Mouse (Mus musculus) ES-E14 (cell line): Measurements from ENCODE around the gene Itpr1. TPM values are rescaled to one million over a fixed set of nuclear protein-coding genes. Genes with fewer than 3 reads are reported as not detected.

ENCODE experiments used
- DNase-seq: peaks from one replicate; pipeline ENCODE4 v3.0.0-alpha.2; 2013; ENCODE audit warnings: low read depth, low spot score
- H3K27ac ChIP-seq: 2 replicates; pipeline ENCODE4 v1.5.1; 2012; ENCODE audit warnings: low read depth, mild to moderate bottlenecking, low read length, moderate library complexity, mixed read lengths; ENCODE audit not compliant: poor library complexity, insufficient read depth, severe bottlenecking
- H3K36me3 ChIP-seq: 2 replicates; pipeline ENCODE4 v1.6.1; 2012; ENCODE audit warnings: mild to moderate bottlenecking, low read length, moderate library complexity, mixed read lengths; ENCODE audit not compliant: control insufficient read depth, poor library complexity, insufficient read depth, severe bottlenecking
- H3K4me1 ChIP-seq, 2 experiments: fragments of 150-350 bp in 1 of 2; sonication (generic) in 1 of 2; 2 replicates each; pipeline ENCODE4 v1.6.1; 2012; ENCODE audit warnings: low read length in 2 of 2, mild to moderate bottlenecking in 1 of 2, mixed read lengths in 1 of 2; ENCODE audit not compliant: control insufficient read depth in 2 of 2, insufficient read depth in 2 of 2, poor library complexity in 1 of 2
- H3K4me3 ChIP-seq, 2 experiments: fragments of 150-350 bp in 1 of 2; sonication (generic) in 1 of 2; 2 replicates each; pipeline ENCODE4 v1.5.1; 2012; ENCODE audit warnings: low read length in 2 of 2, low read depth in 1 of 2, mild to moderate bottlenecking in 1 of 2, mixed read lengths in 1 of 2; ENCODE audit not compliant: insufficient read depth in 1 of 2, poor library complexity in 1 of 2, severe bottlenecking in 1 of 2
- H3K9ac ChIP-seq: 2 replicates; pipeline ENCODE4 v1.6.1; 2012; ENCODE audit warnings: low read depth, mild to moderate bottlenecking, low read length, mixed read lengths; ENCODE audit not compliant: poor library complexity, insufficient read depth, severe bottlenecking
- H3K9me3 ChIP-seq: fragments of 150-350 bp; sonication (generic); 2 replicates; pipeline ENCODE4 v1.6.1; 2012; ENCODE audit warnings: low read depth, mild to moderate bottlenecking, low read length; ENCODE audit not compliant: control insufficient read depth, insufficient read depth
- CHD2 ChIP-seq: IDR thresholded peaks from 2 replicates; pipeline ENCODE4 v1.6.1; 2014; ENCODE audit warnings: mild to moderate bottlenecking, low read depth, low read length, inconsistent platforms
- HCFC1 ChIP-seq: IDR thresholded peaks from 2 replicates; pipeline ENCODE4 v1.6.1; 2012; ENCODE audit warnings: low read length, inconsistent platforms, borderline replicate concordance; ENCODE audit not compliant: insufficient read depth
- MAFK ChIP-seq: IDR thresholded peaks from 2 replicates; pipeline ENCODE4 v1.6.1; 2014; ENCODE audit warnings: mild to moderate bottlenecking, low read depth, low read length, inconsistent platforms; ENCODE audit not compliant: insufficient read depth
- ZC3H11A ChIP-seq: IDR thresholded peaks from 2 replicates; pipeline ENCODE4 v1.6.1; 2012; ENCODE audit warnings: low read depth, mild to moderate bottlenecking, inconsistent platforms, low read length, borderline replicate concordance
- ZNF384 ChIP-seq: IDR thresholded peaks from 2 replicates; pipeline ENCODE4 v1.6.1; 2012; ENCODE audit warnings: low read depth, low read length, inconsistent platforms
- in situ Hi-C, 2 experiments: fragments of 600-800 bp; cut with MboI; formaldehyde crosslinking; loops; one replicate each; pipeline ENCODE4 v1.15.1; 2025; ENCODE audit warnings: low sequenced_read_pairs in 2 of 2, inconsistent platforms in 1 of 2; ENCODE audit not compliant: unreplicated experiment in 2 of 2
- total RNA-seq: library from RNA; depleted of rRNA; stranded (reverse); fragments of 300-350 nt; gene quantifications from 2 replicates; pipeline ENCODE4 v1.2.3, GENCODE M21; 2012

Itpr1 gene
- total RNA-seq, 1 experiment = 52.8 TPM

- no peak overlapping the region for H3K27ac ChIP-seq
- in situ Hi-C loops = no loop called here
- H3K9ac ChIP-seq = no peak overlapping the region
- TF ChIP-seq CHD2 (no peak), ZC3H11A (no peak), HCFC1 (no peak), MAFK (no peak), ZNF384 (no peak)
- H3K36me3 ChIP-seq = no peaks in the 10 kb centered on the region
- H3K4me3 ChIP-seq = no peak overlapping the region
- no peaks in the 10 kb centered on the region for H3K9me3 ChIP-seq
- DNase-seq = no peak
- peaks cover 0 to 8% of the 10 kb centered on the region in 2 experiments; a peak in 1 of 4 replicates for H3K4me1 ChIP-seq
Observed at GRCm38 (mm10) chr6:108277622-108278396, 64.9 kb downstream of the Itpr1 start.

DNA sequence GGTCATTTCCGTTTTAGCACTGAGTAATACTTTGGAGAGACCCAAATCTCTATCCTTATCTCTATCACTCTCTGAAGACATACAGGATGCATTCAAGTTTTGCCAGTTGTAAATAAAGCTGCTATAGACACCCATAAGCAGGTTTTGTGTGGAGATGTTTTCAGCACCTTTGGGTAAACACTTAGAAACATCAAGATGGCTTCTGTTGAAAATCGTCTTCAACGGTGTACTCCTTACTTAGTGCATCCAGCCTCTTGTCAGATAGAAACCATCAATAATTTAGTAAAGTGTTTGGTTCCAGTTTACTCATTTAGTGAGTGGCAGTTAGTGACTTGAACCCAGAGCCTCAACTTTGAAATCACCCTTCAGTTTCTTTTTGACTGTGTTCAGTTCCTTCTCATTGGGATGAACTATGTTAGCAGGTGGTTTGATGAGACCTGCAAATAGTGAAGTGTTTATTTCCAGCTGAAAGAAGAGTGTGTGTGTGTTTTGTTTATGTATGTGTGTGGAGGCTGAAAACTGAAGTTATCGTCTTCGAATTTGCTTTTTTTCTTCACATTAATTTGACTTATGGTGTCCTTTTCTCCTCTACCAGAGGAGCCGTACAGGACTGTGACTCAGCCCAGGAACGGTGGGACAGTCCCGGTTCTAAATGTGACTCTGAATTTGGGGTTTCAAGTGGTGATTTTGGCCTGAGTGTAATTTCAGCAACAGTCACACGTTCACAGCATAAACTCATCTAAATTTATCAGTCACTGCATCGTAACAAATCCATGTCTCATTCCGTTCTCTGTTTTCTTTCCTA lies 66.1 kb downstream of the Itpr1 start:
- Histone ChIP-seq H3K4me1 (peaks cover 0 to 8% of the 10 kb centered on the region in 2 experiments; a peak in 1 of 4 replicates), H3K9ac (no peak overlapping the region), H3K36me3 (no peaks in the 10 kb centered on the region), H3K9me3 (no peaks in the 10 kb centered on the region), H3K4me3 (no peak overlapping the region), H3K27ac (no peak overlapping the region)
- in situ Hi-C loops = no loop called here
- no peak for DNase-seq
- no peak for TF ChIP-seq MAFK
- no peak for TF ChIP-seq ZC3H11A
- no peak for TF ChIP-seq CHD2
- TF ChIP-seq HCFC1 = no peak
- no peak for TF ChIP-seq ZNF384

DNA sequence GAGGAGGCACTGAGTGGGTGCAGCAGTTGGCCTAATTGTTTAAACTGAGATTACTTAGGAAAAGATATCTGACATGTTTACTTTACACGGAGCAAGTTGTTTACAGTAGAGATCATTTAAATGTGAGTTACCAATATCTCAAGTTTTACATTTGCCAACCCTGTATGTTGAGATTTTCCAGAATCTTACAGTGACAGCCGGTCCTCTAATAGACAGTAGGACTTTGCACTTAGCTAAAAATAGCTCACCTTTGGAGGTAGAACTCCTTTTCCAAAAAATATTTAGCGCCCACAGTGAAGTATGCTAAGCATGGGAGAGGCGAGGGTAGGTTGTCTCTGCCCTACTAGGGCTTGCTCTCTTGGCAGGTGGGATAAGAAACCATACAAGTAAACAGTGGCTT lies 69.2 kb downstream of the Itpr1 start:
- in situ Hi-C loops = no loop called here
- TF ChIP-seq MAFK = no peak
- TF ChIP-seq HCFC1 = no peak
- no peak for TF ChIP-seq ZC3H11A
- no peak for TF ChIP-seq CHD2
- TF ChIP-seq ZNF384 = no peak
- DNase-seq = no peak
- H3K36me3 ChIP-seq = no peaks in the 10 kb centered on the region
- peaks cover 0 to 3% of the 10 kb centered on the region in 2 experiments; a peak in 1 of 4 replicates for H3K4me1 ChIP-seq
- no peak overlapping the region for H3K4me3 ChIP-seq
- H3K9me3 ChIP-seq = no peaks in the 10 kb centered on the region
- no peak overlapping the region for H3K27ac ChIP-seq
- H3K9ac ChIP-seq = no peak overlapping the region

GRCm38 (mm10) chr6:108282621-108283020 lies 69.7 kb downstream of the Itpr1 start:
- no peak for DNase-seq
- Histone ChIP-seq H3K9ac (no peak overlapping the region), H3K27ac (no peak overlapping the region), H3K4me3 (no peak overlapping the region), H3K4me1 (no peaks in the 10 kb centered on the region), H3K9me3 (no peaks in the 10 kb centered on the region), H3K36me3 (no peaks in the 10 kb centered on the region)
- no peak for TF ChIP-seq ZC3H11A
- in situ Hi-C loops = no loop called here

DNA sequence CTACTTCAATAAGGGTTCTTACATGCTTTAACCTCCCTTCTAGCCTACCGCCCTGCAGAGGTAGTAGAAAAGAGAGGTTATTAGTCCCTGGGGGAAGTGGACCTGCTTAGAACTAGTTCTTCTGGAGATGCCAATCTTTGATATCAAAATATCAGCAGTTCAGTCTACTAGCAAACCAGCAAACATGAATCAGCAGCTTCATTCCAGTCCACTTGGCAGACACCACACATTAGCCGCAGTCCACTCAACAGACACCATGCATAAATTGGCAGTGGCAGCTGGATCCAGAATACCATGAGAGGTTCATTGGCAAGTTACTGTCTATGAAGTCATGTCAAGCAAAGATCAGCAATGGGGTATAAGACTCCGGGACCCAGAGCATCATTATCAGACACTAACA lies 71.8 kb downstream of the Itpr1 start:
- H3K36me3 ChIP-seq = no peaks in the 10 kb centered on the region
- H3K4me1 ChIP-seq = no peaks in the 10 kb centered on the region
- no peaks in the 10 kb centered on the region for H3K9me3 ChIP-seq
- in situ Hi-C loops = no loop called here
- no peak overlapping the region for H3K27ac ChIP-seq
- no peak for DNase-seq
- no peak overlapping the region for H3K4me3 ChIP-seq
- TF ChIP-seq CHD2 (no peak), MAFK (no peak), HCFC1 (no peak), ZC3H11A (no peak), ZNF384 (no peak)
- no peak overlapping the region for H3K9ac ChIP-seq
